Mouse (Mus musculus) kidney, adult 2 months (tissue): ENCODE results near the gene Stim2. TPM values are rescaled to one million over a fixed set of nuclear protein-coding genes. Genes with fewer than 3 reads are reported as not detected.

Experiments
- DNase-seq: peaks from one replicate; pipeline ENCODE4 v3.0.0; 2021
- H3K27ac ChIP-seq: fragments of 200-500 bp; 2 replicates; pipeline ENCODE4 v1.5.1; 2012; ENCODE audit warnings: low read depth, low read length, control low read depth, inconsistent platforms; ENCODE audit not compliant: insufficient read depth
- H3K27me3 ChIP-seq: fragments of 200-500 bp; replicated peaks from 2 replicates; pipeline ENCODE4 v1.6.1; 2012; ENCODE audit warnings: mild to moderate bottlenecking, moderate library complexity, low read length, inconsistent platforms; ENCODE audit not compliant: control insufficient read depth, insufficient read depth
- H3K36me3 ChIP-seq: fragments of 200-500 bp; 2 replicates; pipeline ENCODE4 v1.6.1; 2012; ENCODE audit warnings: mild to moderate bottlenecking, moderate library complexity, low read length, inconsistent platforms; ENCODE audit not compliant: control insufficient read depth, insufficient read depth
- H3K4me1 ChIP-seq: fragments of 200-500 bp; 2 replicates; pipeline ENCODE4 v1.6.1; 2011; ENCODE audit warnings: low read length; ENCODE audit not compliant: control insufficient read depth, insufficient read depth
- H3K4me3 ChIP-seq: fragments of 200-500 bp; 2 replicates; pipeline ENCODE4 v1.5.1; 2011; ENCODE audit warnings: mild to moderate bottlenecking, low read depth, low read length, control low read depth; ENCODE audit not compliant: insufficient read depth
- CTCF ChIP-seq: fragments of 200-500 bp; conservative IDR thresholded peaks from 2 replicates; pipeline ENCODE4 v1.5.1; 2011; ENCODE audit warnings: low read depth, mild to moderate bottlenecking, control low read depth, low read length, moderate library complexity, mixed read lengths; ENCODE audit not compliant: insufficient read depth, insufficient read length
- POLR2A ChIP-seq: fragments of 200-500 bp; IDR thresholded peaks from one replicate; pipeline ENCODE4 v1.6.1; 2011; ENCODE audit warnings: low read depth, low read length, control low read depth
- WGBS: fragments of 180-500 bp; shearing (Covaris S2); methylation state at CpG from one replicate; pipeline ENCODE4 v1.1.7; 2018; 5-methylcytosine and 5-hydroxymethylcytosine counted together
- polyA plus RNA-seq: library from polyadenylated mRNA; depleted of rRNA; stranded (reverse); fragments of >200 nt; gene quantifications from 2 replicates; pipeline ENCODE4 v1.2.3, GENCODE M21; 2012

The Stim2 gene
- polyA plus RNA-seq, 1 experiment = 10.3 TPM

GRCm38 (mm10) chr5:54018856-54019255 is 20.6 kb downstream of the Stim2 start:
- no peak for DNase-seq
- Histone ChIP-seq H3K27me3 (no peaks in the 10 kb centered on the region), H3K36me3 (no peaks in the 10 kb centered on the region), H3K27ac (no peak overlapping the region), H3K4me3 (no peak overlapping the region), H3K4me1 (peaks cover 8% of the 10 kb centered on the region; the same call in 1 of the 2 replicates)
- 89% methylated on average over 2 of the region's 2 CpGs for WGBS
- TF ChIP-seq CTCF = no peak

- WGBS = 40% methylated on average over 4 of the region's 4 CpGs
- no peak overlapping the region for H3K4me3 ChIP-seq
- no peak overlapping the region; the same call in none of the 2 replicates for H3K27ac ChIP-seq
- H3K36me3 ChIP-seq = no peaks in the 10 kb centered on the region
- DNase-seq = no peak
- no peaks in the 10 kb centered on the region for H3K27me3 ChIP-seq
- H3K4me1 ChIP-seq = peaks cover 8% of the 10 kb centered on the region; the same call in 1 of the 2 replicates
- TF ChIP-seq POLR2A (no peak), CTCF (no peak)
These were observed 21.2 kb downstream of the Stim2 start for GRCm38 (mm10) chr5:54019546-54019945.

DNA sequence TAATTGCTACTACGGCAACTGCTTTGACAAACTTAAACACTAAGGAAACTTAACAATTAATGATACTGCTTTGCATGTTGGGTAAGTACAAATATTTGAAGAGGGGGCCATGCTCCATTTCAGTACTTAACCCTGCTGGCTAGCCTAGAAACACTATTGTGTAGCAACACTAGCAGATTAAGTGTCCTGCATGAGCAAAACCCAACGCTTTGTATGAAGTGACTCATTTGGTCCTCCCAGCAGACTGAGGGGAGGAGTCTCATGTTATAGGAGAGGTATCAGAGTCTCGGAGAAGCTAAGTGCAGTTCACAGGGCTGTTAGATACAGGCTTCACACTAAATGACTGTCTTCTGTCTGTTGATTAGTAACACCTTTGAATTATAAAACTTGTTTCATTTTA is 26.3 kb downstream of the Stim2 start:
- WGBS = 76% methylated on average over 3 of the region's 3 CpGs
- Histone ChIP-seq H3K4me1 (peaks cover 4% of the 10 kb centered on the region; the same call in 1 of the 2 replicates), H3K27me3 (no peaks in the 10 kb centered on the region), H3K27ac (no peak overlapping the region), H3K36me3 (no peaks in the 10 kb centered on the region), H3K4me3 (no peak overlapping the region)
- no peak for DNase-seq
- TF ChIP-seq POLR2A (no peak), CTCF (no peak)

GRCm38 (mm10) chr5:54025630-54026029 is 27.3 kb downstream of the Stim2 start:
- WGBS = 87% methylated on average over 2 of the region's 2 CpGs
- no peak for DNase-seq

DNA sequence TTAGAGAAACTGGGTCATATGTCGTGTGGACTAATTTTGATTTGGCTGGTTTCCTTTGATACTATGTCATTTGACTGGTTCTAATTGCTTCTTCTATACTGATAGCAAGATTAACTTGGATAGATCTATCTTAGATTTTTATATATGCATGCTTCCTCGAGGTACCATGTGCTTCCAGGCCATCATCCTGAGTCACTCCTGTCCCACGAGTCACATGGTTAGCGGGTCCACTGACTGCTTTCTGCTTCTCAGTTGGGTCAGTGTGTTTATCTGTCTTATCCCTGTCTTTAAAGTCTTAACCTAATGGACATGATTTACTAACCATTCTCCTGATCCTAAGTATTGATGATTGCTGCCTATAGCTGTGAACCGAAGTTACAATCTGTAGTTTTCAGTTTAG is 34.9 kb downstream of the Stim2 start:
- TF ChIP-seq POLR2A (no peak), CTCF (no peak)

More at GRCm38 (mm10) chr5:54025630-54026029, 27.3 kb downstream of the Stim2 start:
- TF ChIP-seq POLR2A (no peak), CTCF (no peak)
- Histone ChIP-seq H3K36me3 (no peaks in the 10 kb centered on the region), H3K4me3 (no peak overlapping the region), H3K27ac (no peak overlapping the region), H3K4me1 (no peaks in the 10 kb centered on the region), H3K27me3 (no peaks in the 10 kb centered on the region)

DNA sequence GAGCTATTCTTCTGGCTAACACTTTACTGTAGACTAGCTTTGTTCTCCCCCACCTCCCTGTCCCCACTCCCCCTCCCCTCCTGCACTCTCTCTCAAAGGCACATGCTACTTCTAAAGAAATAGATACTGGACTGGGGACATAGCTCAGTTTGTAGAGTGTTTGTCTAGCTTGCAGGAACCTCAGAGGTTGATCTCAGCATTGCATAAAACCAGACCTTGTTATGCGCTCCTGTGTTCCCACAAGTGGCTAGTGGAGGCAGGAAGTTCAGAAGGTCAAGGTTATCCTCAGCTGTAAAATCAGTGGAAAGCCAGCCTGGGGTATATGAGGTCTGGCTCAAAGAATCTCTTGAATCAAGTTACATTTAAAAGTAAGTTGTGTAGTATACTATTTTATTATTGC is 36.4 kb downstream of the Stim2 start:
- H3K27me3 ChIP-seq = no peaks in the 10 kb centered on the region
- TF ChIP-seq POLR2A = no peak
- TF ChIP-seq CTCF = no peak
- H3K36me3 ChIP-seq = no peaks in the 10 kb centered on the region
- no peak overlapping the region for H3K4me3 ChIP-seq
- no peak for DNase-seq
- no peak overlapping the region for H3K27ac ChIP-seq
- WGBS = 32% methylated on average over 1 of the region's 1 CpGs
- peaks cover 5% of the 10 kb centered on the region; the same call in 1 of the 2 replicates for H3K4me1 ChIP-seq

More for the DNA sequence above, 34.9 kb downstream of the Stim2 start:
- Histone ChIP-seq H3K36me3 (no peaks in the 10 kb centered on the region), H3K4me1 (peaks cover 4% of the 10 kb centered on the region; the same call in 1 of the 2 replicates), H3K27me3 (no peaks in the 10 kb centered on the region), H3K27ac (no peak overlapping the region), H3K4me3 (no peak overlapping the region)
- 84% methylated on average over 5 of the region's 5 CpGs for WGBS
- DNase-seq = no peak

DNA sequence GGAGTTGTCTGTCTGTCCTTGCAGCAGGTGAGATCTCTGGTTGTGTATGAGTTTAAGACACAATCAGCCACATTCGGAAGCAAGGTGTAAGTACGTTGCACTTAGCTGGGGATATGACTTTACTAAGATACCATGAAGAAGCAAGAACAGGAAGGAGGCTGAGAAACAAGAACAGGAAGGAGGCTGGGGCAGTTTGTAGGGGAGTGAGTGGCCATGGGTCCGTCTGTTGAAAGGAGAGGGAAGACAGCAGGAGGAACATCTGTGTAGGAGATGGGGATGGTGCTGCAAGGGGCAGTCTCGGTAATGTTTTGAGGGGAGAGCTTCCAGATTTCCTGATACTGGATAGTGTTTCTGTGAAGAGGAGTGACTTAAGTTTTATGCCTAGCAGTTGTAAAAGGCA is 40.3 kb downstream of the Stim2 start:
- Histone ChIP-seq H3K36me3 (no peaks in the 10 kb centered on the region), H3K4me1 (peaks cover 16% of the 10 kb centered on the region), H3K27me3 (no peaks in the 10 kb centered on the region), H3K27ac (no peak overlapping the region), H3K4me3 (no peak overlapping the region)
- no peak for TF ChIP-seq POLR2A
- TF ChIP-seq CTCF = no peak
- WGBS = 71% methylated on average over 4 of the region's 4 CpGs
- no peak for DNase-seq
